Mouse (Mus musculus) brain, embryonic 14.5 days (tissue): ENCODE measurements at regions not wholly inside any gene's neighbourhood (a gene's known extent, or its start where the extent isn't known, plus 50 kb on each side); places are given as distances from the start of the nearest gene placed in this dataset.

ENCODE experiments used
- CTCF ChIP-seq: fragments of 200-500 bp; IDR thresholded peaks from 2 replicates; pipeline ENCODE4 v1.5.1; 2012; ENCODE audit warnings: inconsistent platforms, mild to moderate bottlenecking, moderate library complexity, borderline replicate concordance; ENCODE audit not compliant: insufficient read depth, insufficient read length; ENCODE audit errors: extremely low read depth
- POLR2A ChIP-seq: fragments of 200-500 bp; IDR thresholded peaks from 2 replicates; pipeline ENCODE4 v1.6.1; 2012; ENCODE audit warnings: mild to moderate bottlenecking, inconsistent platforms, borderline replicate concordance; ENCODE audit not compliant: poor library complexity, insufficient read depth, insufficient read length, severe bottlenecking; ENCODE audit errors: extremely low read depth

DNA sequence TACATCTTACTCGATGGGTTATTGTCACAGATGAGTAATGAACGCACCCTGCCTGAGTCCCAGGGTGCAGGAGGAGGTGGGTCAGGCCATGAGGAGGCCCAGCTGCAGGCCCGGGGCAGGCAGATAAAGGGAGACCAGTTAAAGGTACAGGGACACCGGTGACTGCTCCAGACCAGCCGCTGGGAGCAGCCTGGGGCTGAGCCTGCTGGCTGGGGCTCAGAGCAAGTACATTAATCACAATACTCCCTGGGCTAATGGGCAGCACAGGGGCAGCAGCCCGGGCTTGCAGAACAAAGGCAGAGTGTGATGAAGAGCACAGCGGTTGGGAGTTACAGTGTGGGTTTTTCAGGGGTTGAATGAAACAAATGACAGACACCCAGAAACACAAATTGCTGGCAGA lies 154.4 kb upstream of the Rnf219 start:
- no peak for TF ChIP-seq POLR2A
- TF ChIP-seq CTCF = no peak
